Mouse (Mus musculus) olfactory bulb, adult 2 months (tissue): ENCODE data around the gene Syn3. TPM values are rescaled to one million over a fixed set of nuclear protein-coding genes. Genes with fewer than 3 reads are reported as not detected.

Experiments
- H3K27ac ChIP-seq: fragments of 200-500 bp; 2 replicates; pipeline ENCODE4 v1.5.1; 2012; ENCODE audit warnings: low read depth, low read length; ENCODE audit not compliant: insufficient read depth
- H3K4me1 ChIP-seq: fragments of 200-500 bp; 2 replicates; pipeline ENCODE4 v1.6.1; 2012; ENCODE audit warnings: low read length; ENCODE audit not compliant: control insufficient read depth, insufficient read depth
- H3K4me3 ChIP-seq: fragments of 200-500 bp; 2 replicates; pipeline ENCODE4 v1.5.1; 2012; ENCODE audit warnings: mild to moderate bottlenecking, low read depth, low read length, moderate library complexity; ENCODE audit not compliant: insufficient read depth
- CTCF ChIP-seq: fragments of 200-500 bp; IDR thresholded peaks from 2 replicates; pipeline ENCODE4 v1.5.1; 2012; ENCODE audit warnings: low read depth, mild to moderate bottlenecking, low read length, moderate library complexity; ENCODE audit not compliant: insufficient read depth
- POLR2A ChIP-seq: fragments of 200-500 bp; IDR thresholded peaks from 2 replicates; pipeline ENCODE4 v1.6.1; 2012; ENCODE audit warnings: mild to moderate bottlenecking, low read depth, low read length, moderate library complexity; ENCODE audit not compliant: insufficient read depth
- WGBS: fragments of 180-500 bp; shearing (Covaris S2); methylation state at CpG from one replicate; pipeline ENCODE4 v1.1.7; 2018; 5-methylcytosine and 5-hydroxymethylcytosine counted together
- polyA plus RNA-seq: library from polyadenylated mRNA; stranded (reverse); fragments of >200 nt; gene quantifications from 2 replicates; pipeline ENCODE4 v1.2.4, GENCODE M21; 2012; ENCODE audit warnings: low replicate concordance; ENCODE audit not compliant: missing spikeins, insufficient read depth, insufficient read length

Gene Syn3
- polyA plus RNA-seq, 1 experiment = not detected

DNA sequence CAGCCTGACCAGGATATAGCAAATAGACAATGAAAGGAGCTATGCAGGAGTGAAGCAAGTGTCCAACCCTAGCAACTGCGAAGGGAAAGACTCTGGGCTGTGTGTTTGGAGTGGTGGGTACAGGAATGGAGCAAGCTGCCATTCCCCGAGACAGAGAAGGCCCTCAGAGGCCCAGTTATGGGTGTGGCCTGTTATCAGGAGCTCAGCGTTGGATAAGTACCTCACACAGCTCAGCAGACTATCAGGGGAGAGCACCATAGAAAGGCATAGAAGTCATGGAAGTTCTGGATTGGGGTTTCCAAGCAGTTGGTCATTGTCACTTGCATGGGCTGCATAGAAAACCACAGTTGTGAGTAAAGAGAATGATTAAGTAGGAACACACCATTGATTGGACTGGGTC lies 165.8 kb downstream of the Syn3 start:
- Histone ChIP-seq H3K27ac (no peak overlapping the region), H3K4me3 (no peak overlapping the region), H3K4me1 (peaks cover 12% of the 10 kb centered on the region)
- TF ChIP-seq POLR2A = no peak
- no peak for TF ChIP-seq CTCF
- WGBS = 89% methylated on average over 3 of the region's 3 CpGs

DNA sequence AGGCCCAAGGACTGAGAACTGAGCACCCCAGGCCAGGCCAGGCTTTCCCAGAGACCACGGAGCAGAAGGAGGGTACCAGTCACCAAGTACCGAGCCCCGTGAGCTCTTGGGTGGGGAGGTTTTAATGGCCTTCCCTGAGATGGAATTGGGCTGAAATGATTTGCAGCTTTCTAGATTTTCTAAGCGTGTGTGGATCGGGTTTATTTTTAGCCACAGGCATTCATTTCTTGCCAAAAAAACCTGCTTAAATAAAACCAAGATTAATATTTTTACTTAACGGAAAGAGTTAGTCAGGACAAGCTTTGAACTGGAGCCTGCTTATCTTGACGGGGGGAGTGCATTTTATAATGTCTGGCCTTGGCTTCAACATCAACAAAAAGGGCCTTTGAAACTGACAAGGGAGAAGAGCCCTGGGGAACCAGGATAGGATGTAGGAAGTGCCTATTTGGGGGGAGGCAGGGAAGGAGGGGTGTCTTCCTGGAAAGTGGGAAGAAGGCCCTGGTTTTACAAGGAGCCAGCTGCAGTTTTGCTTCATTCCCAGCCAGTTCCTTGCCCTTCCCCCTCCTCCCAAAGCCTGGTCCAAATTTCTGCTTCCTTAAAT lies 166.9 kb downstream of the Syn3 start:
- 46% methylated on average over 7 of the region's 7 CpGs for WGBS
- Histone ChIP-seq H3K27ac (peak overlapping the region; percentile 45; the same call in 1 of the 2 replicates), H3K4me3 (no peak overlapping the region), H3K4me1 (peaks cover 12% of the 10 kb centered on the region)
- no peak for TF ChIP-seq CTCF
- TF ChIP-seq POLR2A = no peak

DNA sequence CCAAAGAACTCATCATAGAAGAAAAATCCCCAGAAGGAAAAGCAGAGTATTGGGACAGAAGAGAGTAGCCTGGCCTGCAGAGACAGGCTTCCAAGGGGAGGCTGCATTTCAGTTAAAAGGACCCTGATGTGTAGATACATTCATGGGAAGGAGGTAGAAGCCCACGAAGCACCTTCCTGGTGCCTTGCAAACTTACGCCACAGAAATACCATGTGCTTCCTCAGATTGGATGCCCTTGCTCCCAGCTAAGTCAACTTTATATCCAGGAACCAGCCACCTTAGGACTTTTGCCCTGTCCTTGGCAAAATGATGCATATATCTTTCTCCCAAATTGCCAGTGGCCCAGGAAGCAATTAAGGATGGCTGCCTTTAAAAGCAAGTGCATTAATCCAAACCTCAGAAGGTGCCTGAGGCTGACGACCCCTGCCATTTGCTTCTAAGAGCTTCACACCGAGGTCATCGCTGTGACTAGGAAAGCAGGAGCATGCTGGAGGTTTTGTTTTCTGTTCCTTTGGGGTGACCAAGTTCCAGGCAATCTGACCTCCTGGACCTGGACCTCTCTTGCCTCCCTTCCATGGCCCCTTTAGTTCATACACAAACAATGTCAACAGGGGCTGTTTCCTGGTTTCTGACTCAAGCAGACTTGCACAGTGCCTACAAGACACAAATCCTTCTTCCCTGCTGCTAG lies 167.6 kb downstream of the Syn3 start:
- WGBS = 78% methylated on average over 5 of the region's 5 CpGs
- Histone ChIP-seq H3K4me1 (peaks cover 12% of the 10 kb centered on the region), H3K27ac (0 out of 2 replicates have a peak overlapping the region, but pooled peaks have one; percentile 23), H3K4me3 (no peak overlapping the region)
- TF ChIP-seq POLR2A = no peak
- TF ChIP-seq CTCF = no peak

DNA sequence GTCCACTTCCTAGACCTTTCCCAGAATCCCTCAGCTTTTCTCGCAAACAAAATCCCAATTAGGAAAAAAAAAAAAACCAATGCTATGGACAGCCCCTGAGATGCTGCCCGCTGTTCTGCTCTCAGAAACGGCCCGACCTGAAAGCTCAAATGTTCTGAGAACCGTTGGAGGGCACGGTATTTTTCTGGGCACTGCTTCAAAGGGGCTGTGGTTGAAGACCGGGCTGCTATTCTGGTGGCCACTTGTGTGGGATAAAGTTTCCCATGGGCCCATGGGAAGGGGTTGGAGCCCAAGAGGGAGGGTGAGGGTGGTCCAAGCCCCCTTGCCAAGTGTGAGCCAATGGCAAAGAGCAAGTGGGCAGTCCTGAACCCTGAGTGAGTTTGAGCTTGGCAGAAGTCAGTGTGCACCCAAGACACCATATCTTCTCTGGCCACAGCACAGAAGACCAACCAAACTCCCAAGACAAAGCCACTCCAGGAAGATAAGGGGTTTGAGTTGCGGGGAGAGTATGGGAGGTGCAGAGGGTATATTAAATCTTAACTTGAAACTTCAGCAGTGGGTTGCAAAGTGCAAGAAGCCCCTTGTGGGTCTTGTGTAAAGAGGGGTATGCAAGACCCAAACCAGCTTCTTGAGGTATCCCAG lies 169.3 kb downstream of the Syn3 start:
- 53% methylated on average over 8 of the region's 8 CpGs for WGBS
- H3K4me3 ChIP-seq = no peak overlapping the region
- no peak for TF ChIP-seq POLR2A
- no peak for TF ChIP-seq CTCF
- H3K27ac ChIP-seq = no peak overlapping the region
- peaks cover 14% of the 10 kb centered on the region for H3K4me1 ChIP-seq

DNA sequence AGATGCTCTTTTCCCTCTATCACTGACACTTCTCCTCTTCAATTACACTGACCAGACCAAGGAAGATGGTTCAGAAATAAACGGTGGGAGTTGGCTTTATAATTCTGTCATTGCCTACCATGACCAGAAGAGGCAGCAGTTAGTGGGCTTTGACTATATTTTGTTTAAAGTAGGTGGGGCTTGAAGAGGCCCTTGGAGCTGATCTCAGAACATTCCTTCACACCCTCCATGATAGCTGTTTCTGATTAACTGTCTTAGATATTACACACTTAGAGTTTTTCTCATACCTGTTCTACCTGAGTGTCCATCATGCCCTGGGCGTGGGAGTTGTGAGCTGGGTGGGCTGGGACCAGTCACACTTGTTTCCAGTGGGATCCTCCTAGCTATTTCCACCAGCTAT lies 170.0 kb downstream of the Syn3 start:
- Histone ChIP-seq H3K4me1 (peaks cover 14% of the 10 kb centered on the region), H3K27ac (no peak overlapping the region), H3K4me3 (no peak overlapping the region)
- WGBS = 81% methylated on average over 2 of the region's 2 CpGs
- no peak for TF ChIP-seq POLR2A
- no peak for TF ChIP-seq CTCF

DNA sequence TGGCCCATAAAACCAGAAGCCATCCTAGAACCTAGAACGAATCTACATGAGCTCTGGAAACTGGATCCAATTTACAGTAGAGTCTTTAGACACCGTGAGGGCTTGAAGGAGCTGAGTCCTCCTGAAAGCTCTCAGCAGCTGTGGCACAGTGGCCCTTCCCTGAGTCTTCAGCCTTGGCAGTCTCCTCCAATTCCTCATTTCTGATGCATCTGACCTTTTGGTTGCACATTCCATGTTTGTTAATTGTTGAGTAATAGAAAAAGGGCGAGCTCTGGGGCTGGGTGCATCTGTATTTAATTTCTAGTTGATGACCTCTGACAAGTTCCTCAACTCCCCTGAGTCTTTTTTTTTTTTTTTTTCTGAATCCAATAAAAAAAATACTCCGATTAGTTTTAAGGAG lies 170.6 kb downstream of the Syn3 start:
- H3K27ac ChIP-seq = no peak overlapping the region
- peaks cover 17% of the 10 kb centered on the region for H3K4me1 ChIP-seq
- WGBS = 85% methylated on average over 4 of the region's 4 CpGs
- no peak overlapping the region for H3K4me3 ChIP-seq
- no peak for TF ChIP-seq CTCF
- no peak for TF ChIP-seq POLR2A

DNA sequence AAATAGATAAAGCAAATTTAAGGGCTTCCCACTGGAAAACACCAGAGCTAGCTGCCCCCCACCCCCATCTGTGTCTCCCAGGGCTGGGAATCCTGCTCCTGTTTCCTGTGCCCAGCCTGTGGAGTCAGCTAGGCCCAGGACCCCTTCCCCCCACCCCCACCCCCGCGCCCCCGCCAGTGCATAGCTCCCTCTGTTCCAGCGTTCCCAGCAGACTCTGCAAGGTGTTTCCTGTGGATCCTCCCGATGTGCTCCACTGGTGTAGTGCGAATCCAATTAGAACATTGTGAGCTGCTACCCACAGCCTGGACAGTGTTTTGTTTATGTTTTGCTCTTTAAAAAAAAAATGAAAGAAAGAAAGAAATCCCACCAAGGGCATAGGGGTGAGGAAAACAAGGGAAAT lies 173.4 kb downstream of the Syn3 start:
- no peak overlapping the region for H3K4me3 ChIP-seq
- peaks cover 14% of the 10 kb centered on the region for H3K4me1 ChIP-seq
- TF ChIP-seq CTCF = no peak
- no peak for TF ChIP-seq POLR2A
- WGBS = 40% methylated on average over 6 of the region's 6 CpGs
- H3K27ac ChIP-seq = no peak overlapping the region

DNA sequence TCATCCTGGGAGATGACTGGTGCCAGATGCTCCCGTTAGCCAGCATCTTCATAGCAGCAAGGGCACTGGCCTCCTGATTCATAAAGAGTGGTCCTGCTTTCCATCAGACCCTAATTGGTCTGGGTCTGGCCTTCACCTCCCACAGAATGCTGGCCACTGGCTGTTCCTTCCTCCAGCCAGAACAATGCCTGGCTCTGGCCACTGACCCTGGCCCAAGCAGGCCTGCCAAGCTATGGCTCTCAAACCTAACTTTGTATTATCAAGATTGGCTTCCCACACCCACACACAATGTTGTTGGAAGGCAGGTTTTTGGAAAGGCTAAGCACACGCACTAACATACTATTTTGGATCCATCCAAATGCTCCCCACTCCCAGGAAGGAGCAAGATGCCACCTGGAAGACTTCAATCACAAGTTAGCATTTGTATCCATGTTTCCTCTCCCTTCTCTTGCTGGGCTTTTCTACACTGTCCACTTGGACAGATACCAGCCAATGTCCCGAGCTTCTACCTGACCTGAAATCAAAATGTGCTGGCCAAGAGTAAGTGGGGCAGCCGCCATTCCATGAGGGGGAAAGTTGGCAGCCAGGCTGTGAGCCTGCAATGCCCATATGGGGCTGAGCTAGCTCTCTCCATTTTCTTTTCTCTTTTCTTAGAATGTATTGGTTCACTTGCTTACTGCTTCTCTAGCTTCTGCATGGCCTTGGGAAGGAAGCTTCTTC lies 175.3 kb downstream of the Syn3 start:
- H3K4me1 ChIP-seq = peaks cover 14% of the 10 kb centered on the region
- H3K27ac ChIP-seq = no peak overlapping the region
- 60% methylated on average over 4 of the region's 4 CpGs for WGBS

More for the DNA sequence above, 175.3 kb downstream of the Syn3 start:
- TF ChIP-seq CTCF (no peak), POLR2A (no peak)
- H3K4me3 ChIP-seq = no peak overlapping the region
